Mouse (Mus musculus) heart, embryonic 15.5 days (tissue): ENCODE data around the gene Dmd. TPM values are rescaled to one million over a fixed set of nuclear protein-coding genes. Genes with fewer than 3 reads are reported as not detected.
A peak's percentile ranks its signal among the peaks of the same experiment; 100 is the strongest.

Source experiments
- ATAC-seq: fragments of 200-750 bp; cut with Nextera tagmentation; replicated peaks from 2 replicates; pipeline ENCODE4 v1.8.0; 2017; ENCODE audit warnings: low read depth, moderate TSS enrichment; ENCODE audit not compliant: insufficient number of reproducible peaks, insufficient read depth, low FRiP score
- H3K27ac ChIP-seq: fragments of 300-500 bp; sonication (generic); 2 replicates; pipeline ENCODE4 v1.5.1; 2015; ENCODE audit warnings: mild to moderate bottlenecking, inconsistent platforms
- H3K27me3 ChIP-seq: fragments of 300-500 bp; sonication (generic); 2 replicates; pipeline ENCODE4 v1.6.1; 2015; ENCODE audit warnings: inconsistent platforms
- H3K36me3 ChIP-seq: fragments of 300-500 bp; sonication (generic); 2 replicates; pipeline ENCODE4 v1.6.1; 2015; ENCODE audit warnings: mild to moderate bottlenecking, inconsistent platforms
- H3K4me1 ChIP-seq: fragments of 300-500 bp; sonication (generic); replicated peaks from 2 replicates; pipeline ENCODE4 v1.6.1; 2015; ENCODE audit warnings: inconsistent platforms
- H3K4me2 ChIP-seq: fragments of 300-500 bp; sonication (generic); 2 replicates; pipeline ENCODE4 v1.6.1; 2015; ENCODE audit warnings: inconsistent platforms, mild to moderate bottlenecking, moderate library complexity
- H3K4me3 ChIP-seq: fragments of 300-500 bp; sonication (generic); 2 replicates; pipeline ENCODE4 v1.5.1; 2015; ENCODE audit warnings: mild to moderate bottlenecking, inconsistent platforms
- H3K9ac ChIP-seq: fragments of 300-500 bp; sonication (generic); 2 replicates; pipeline ENCODE4 v1.6.1; 2015; ENCODE audit warnings: mild to moderate bottlenecking, inconsistent platforms
- H3K9me3 ChIP-seq: fragments of 300-500 bp; sonication (generic); replicated peaks from 2 replicates; pipeline ENCODE4 v1.6.1; 2016; ENCODE audit warnings: inconsistent platforms
- WGBS: fragments of 180-500 bp; shearing (Covaris S2); methylation state at CpG from one replicate; pipeline ENCODE4 v1.1.7; 2015; ENCODE audit warnings: mixed read lengths; 5-methylcytosine and 5-hydroxymethylcytosine counted together
- polyA plus RNA-seq: library from polyadenylated mRNA; unstranded; fragments of >200 nt; fragmentation: Nextera tagmentation; extraction: Ambion mirVana; gene quantifications from 2 replicates; pipeline ENCODE4 v1.2.1, GENCODE M21; 2015

Dmd gene
- polyA plus RNA-seq, 1 experiment from 2014 or later = 29.8 TPM

- Histone ChIP-seq H3K27me3 (no peaks in the 10 kb centered on the region), H3K9me3 (no peaks in the 10 kb centered on the region), H3K36me3 (no peaks in the 10 kb centered on the region), H3K9ac (no peak overlapping the region), H3K4me2 (no peak overlapping the region), H3K4me3 (no peak overlapping the region), H3K27ac (no peak overlapping the region), H3K4me1 (no peaks in the 10 kb centered on the region)
- WGBS = 36% methylated on average over 3 of the region's 3 CpGs
- ATAC-seq = no peak
Measured at GRCm38 (mm10) chrX:84860012-84860647, 1911.5 kb downstream of the Dmd start.

GRCm38 (mm10) chrX:84873090-84873489, 1924.4 kb downstream of the Dmd start:
- WGBS = 66% methylated on average over 4 of the region's 4 CpGs
- Histone ChIP-seq H3K4me2 (no peak overlapping the region), H3K4me3 (no peak overlapping the region), H3K36me3 (no peaks in the 10 kb centered on the region), H3K9ac (no peak overlapping the region), H3K9me3 (no peaks in the 10 kb centered on the region), H3K27ac (no peak overlapping the region), H3K4me1 (no peaks in the 10 kb centered on the region), H3K27me3 (no peaks in the 10 kb centered on the region)
- ATAC-seq = no peak

DNA sequence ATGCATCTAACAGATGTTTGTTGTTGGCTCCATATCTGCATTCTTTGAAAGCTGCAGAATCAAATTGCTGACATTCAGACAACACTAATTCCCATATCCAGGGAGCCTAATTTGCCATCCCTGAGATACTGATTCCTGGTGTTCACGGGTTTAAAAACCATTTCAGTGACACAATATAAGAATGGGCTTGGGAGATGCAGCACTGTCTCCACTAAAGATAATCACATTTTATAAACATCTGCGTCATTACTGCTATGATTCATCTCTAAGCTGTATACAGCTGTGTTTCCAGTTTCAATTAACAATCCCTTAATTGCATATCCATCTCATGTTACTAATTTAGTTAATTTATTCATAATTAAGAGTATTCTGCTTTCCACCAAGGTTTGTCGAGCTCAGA, 1929.5 kb downstream of the Dmd start:
- H3K4me3 ChIP-seq = no peak overlapping the region
- H3K27me3 ChIP-seq = no peaks in the 10 kb centered on the region
- no peak overlapping the region for H3K27ac ChIP-seq
- H3K4me2 ChIP-seq = no peak overlapping the region
- WGBS = 58% methylated on average over 3 of the region's 3 CpGs
- H3K9ac ChIP-seq = no peak overlapping the region
- H3K36me3 ChIP-seq = no peaks in the 10 kb centered on the region
- H3K4me1 ChIP-seq = no peaks in the 10 kb centered on the region
- no peak for ATAC-seq
- H3K9me3 ChIP-seq = no peaks in the 10 kb centered on the region

DNA sequence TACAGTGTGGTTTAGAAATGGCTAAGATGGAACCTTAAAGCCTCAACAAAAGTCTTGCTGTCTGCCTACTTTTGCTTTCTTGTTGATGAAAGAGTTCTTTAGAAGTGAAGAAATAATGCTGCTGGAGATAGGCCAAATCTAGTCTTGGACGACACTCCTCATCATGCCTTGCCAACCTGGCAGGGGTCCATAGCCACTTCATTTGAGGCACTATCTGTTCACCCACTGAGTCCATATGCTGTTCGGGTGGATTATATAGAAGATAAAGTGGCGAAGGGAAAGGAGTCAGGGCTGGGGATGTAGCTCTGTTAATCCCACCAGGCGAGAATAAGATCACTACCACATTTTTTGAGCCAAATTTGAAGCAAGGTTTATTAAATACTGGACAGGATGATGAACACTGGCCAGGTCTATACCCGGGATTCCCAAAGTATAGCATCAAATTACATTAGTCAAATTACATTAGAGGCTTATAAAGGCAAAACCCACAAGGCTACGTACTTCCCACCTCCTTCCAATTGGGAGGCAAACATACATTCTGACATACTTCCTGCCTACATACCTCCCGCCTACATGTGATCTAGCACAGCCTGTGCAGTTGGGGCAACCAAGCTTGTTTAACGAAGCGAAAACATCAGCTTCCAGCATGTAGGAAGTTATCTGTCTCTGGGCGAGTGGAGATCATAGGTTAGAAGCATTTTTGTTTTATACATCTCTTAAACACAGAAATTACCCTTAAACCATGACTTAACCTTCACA, 1984.2 kb downstream of the Dmd start:
- no peak overlapping the region for H3K4me3 ChIP-seq
- H3K4me2 ChIP-seq = no peak overlapping the region
- no peak overlapping the region for H3K27ac ChIP-seq
- no peaks in the 10 kb centered on the region for H3K27me3 ChIP-seq
- H3K9me3 ChIP-seq = no peaks in the 10 kb centered on the region
- no peaks in the 10 kb centered on the region for H3K4me1 ChIP-seq
- ATAC-seq = no peak
- no peak overlapping the region for H3K9ac ChIP-seq
- H3K36me3 ChIP-seq = no peaks in the 10 kb centered on the region
- WGBS = 69% methylated on average over 10 of the region's 10 CpGs

- H3K4me1 ChIP-seq = no peaks in the 10 kb centered on the region
- no peak for ATAC-seq
- H3K36me3 ChIP-seq = no peaks in the 10 kb centered on the region
- H3K9me3 ChIP-seq = no peaks in the 10 kb centered on the region
- H3K9ac ChIP-seq = no peak overlapping the region
- H3K4me2 ChIP-seq = no peak overlapping the region
- no peak overlapping the region for H3K4me3 ChIP-seq
- WGBS = 40% methylated on average over 5 of the region's 5 CpGs
- no peak overlapping the region for H3K27ac ChIP-seq
- no peaks in the 10 kb centered on the region for H3K27me3 ChIP-seq
Measured at GRCm38 (mm10) chrX:84960557-84960956, 2011.9 kb downstream of the Dmd start.

DNA sequence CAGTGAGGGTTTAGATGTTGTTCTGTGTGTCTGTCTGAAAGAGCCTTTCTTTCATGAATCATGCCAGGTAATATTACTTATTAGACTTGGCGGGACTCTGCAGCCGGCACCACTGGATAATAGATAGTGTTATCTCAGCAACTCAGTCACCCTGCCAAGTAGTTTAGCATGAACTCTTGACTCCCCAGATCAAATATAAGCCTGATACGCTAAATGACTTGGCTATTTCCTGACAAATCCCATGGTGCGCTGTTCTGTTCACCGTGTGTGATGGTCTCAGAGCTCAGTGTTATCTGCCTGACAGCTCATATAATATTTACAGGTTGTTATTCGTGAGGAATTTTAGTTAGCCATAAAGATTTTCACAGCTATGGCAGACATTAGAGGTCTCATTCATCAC, 2012.3 kb downstream of the Dmd start:
- H3K27me3 ChIP-seq = no peaks in the 10 kb centered on the region
- no peak overlapping the region for H3K4me2 ChIP-seq
- no peak overlapping the region for H3K9ac ChIP-seq
- H3K9me3 ChIP-seq = no peaks in the 10 kb centered on the region
- WGBS = 31% methylated on average over 6 of the region's 6 CpGs
- H3K4me1 ChIP-seq = no peaks in the 10 kb centered on the region
- no peaks in the 10 kb centered on the region for H3K36me3 ChIP-seq
- ATAC-seq = no peak
- no peak overlapping the region for H3K4me3 ChIP-seq
- H3K27ac ChIP-seq = no peak overlapping the region

DNA sequence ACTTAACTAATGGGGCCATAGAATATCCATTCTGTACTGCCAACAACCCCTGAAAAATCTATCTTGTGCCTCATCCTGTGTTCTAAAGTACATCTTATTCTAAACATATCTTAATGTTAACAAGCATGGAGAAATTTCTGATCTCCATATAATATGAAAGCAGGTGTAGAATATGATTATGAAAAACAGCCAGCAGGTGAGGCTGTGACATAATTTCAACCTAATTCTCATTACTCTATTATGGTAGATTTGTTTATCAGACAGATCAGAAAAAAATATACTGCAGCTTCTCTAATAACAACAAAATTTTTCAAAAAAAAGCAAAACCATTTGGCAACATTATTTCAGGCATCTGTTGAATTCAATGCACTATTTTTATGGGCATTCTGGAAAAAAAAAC, 2059.6 kb downstream of the Dmd start:
- Histone ChIP-seq H3K9me3 (no peaks in the 10 kb centered on the region), H3K9ac (no peak overlapping the region), H3K27ac (no peak overlapping the region), H3K4me1 (no peaks in the 10 kb centered on the region), H3K4me2 (no peak overlapping the region), H3K4me3 (no peak overlapping the region), H3K36me3 (no peaks in the 10 kb centered on the region), H3K27me3 (no peaks in the 10 kb centered on the region)
- ATAC-seq = no peak

- Histone ChIP-seq H3K4me1 (no peaks in the 10 kb centered on the region), H3K4me3 (no peak overlapping the region), H3K36me3 (no peaks in the 10 kb centered on the region), H3K9ac (no peak overlapping the region), H3K27me3 (no peaks in the 10 kb centered on the region), H3K4me2 (no peak overlapping the region), H3K27ac (no peak overlapping the region), H3K9me3 (no peaks in the 10 kb centered on the region)
- 45% methylated on average over 8 of the region's 8 CpGs for whole genome bisulfite sequencing
- no peak for ATAC-seq
Measured at GRCm38 (mm10) chrX:85041466-85042058, 2092.9 kb downstream of the Dmd start.

DNA sequence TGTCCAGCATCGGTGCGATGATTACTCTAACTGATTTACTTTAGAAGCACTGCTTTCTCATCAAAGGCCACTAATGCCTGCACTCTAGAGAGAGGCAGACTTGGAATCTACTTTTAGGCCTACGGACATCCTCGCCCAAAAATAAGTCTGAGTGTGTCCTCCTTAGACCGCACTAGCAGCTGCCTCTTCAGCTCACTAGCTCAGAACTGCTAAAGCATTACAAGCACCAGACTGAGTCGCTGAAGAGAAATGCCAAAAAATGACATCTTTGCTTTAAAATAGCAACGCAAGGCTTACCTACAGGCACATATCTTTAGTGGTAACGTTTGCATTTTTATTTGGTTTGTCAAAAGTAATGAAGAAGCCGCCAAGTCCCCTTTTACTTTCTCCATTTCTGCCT, 2098.0 kb downstream of the Dmd start:
- Histone ChIP-seq H3K4me3 (no peak overlapping the region), H3K9me3 (no peaks in the 10 kb centered on the region), H3K4me1 (no peaks in the 10 kb centered on the region), H3K4me2 (no peak overlapping the region), H3K27me3 (no peaks in the 10 kb centered on the region), H3K27ac (no peak overlapping the region), H3K36me3 (no peaks in the 10 kb centered on the region), H3K9ac (no peak overlapping the region)
- WGBS = 83% methylated on average over 9 of the region's 9 CpGs
- no peak for ATAC-seq

- Histone ChIP-seq H3K27me3 (no peaks in the 10 kb centered on the region), H3K4me2 (peak overlapping the region; percentile 67), H3K9me3 (no peaks in the 10 kb centered on the region), H3K4me3 (peak overlapping the region; percentile 59), H3K27ac (peak overlapping the region; percentile 65), H3K4me1 (no peaks in the 10 kb centered on the region), H3K36me3 (no peaks in the 10 kb centered on the region), H3K9ac (peak overlapping the region; percentile 55)
- ATAC-seq = peak; percentile 83
- 15% methylated on average over 47 of the region's 47 CpGs for WGBS
Measured at GRCm38 (mm10) chrX:85048141-85049110, 2099.8 kb downstream of the Dmd start.

- Histone ChIP-seq H3K27ac (no peak overlapping the region), H3K9me3 (no peaks in the 10 kb centered on the region), H3K4me3 (peak overlapping the region; percentile 59), H3K27me3 (no peaks in the 10 kb centered on the region), H3K9ac (no peak overlapping the region), H3K36me3 (no peaks in the 10 kb centered on the region), H3K4me1 (no peaks in the 10 kb centered on the region), H3K4me2 (peak overlapping the region; percentile 67)
- ATAC-seq = no peak
- WGBS = 51% methylated on average over 3 of the region's 3 CpGs
Measured at GRCm38 (mm10) chrX:85049593-85049992, 2100.9 kb downstream of the Dmd start.
